Mouse (Mus musculus): ENCODE results near the gene Gm2026.
"Not testable (repeated sequence)": the region's sequence is repeated elsewhere in the genome, so short reads cannot be mapped to it uniquely, and the experiment has no call there.

Gm2026 gene

DNA sequence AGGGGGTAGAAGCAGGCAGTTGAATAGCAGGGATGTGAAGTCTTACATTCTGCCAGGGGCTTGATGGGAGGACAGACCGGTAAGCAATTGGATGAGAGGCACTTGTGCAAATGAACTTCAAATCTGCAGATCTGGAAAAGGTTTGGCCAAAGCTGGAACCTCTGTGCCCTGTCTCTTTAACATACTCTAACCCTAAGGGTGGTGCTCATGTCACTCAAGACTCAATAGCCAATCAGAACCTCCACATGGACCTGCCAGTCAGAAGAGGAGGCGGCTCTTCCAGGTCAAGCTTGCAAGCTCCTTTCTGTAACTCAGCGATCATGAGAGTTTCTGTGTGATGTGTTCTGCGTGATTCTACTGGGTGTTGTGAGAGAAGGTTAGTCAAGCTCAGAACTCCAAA lies at the start of gene Gm2026:
Gm2026 (plus strand) TSS at position 301 of the 400 bp plus-strand sequence.
- not testable (repeated sequence) for DNase-seq (ENCODE audit: low spot score in 2 of 2)

DNA sequence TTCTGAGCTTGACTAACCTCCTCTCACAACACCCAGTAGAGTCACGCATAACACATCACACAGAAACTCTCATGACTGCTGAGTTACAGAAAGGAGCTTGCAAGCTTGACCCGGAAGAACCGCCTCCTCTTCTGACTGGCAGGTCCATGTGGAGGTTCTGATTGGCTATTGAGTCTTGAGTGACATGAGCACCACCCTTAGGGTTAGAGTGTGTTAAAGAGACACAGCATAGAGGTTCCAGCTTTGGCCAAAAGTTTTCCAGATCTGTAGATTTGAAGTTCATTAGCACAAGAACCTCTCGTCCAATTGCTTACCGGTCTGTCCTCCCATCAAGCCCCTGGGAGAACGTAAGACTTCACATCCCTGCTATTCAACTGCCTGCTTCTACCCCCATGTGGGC lies 34.1 kb upstream of the Gm2026 start, which contains the start of gene Zfp966:
Zfp966 (minus strand) TSS at position 101 of the 400 bp plus-strand sequence.
- not testable (repeated sequence) for DNase-seq (ENCODE audit: low spot score in 2 of 2)

All from spleen, postnatal 36 days (tissue).